Mouse (Mus musculus): ENCODE measurements around the gene Pik3r5.
A peak's percentile ranks its signal among the peaks of the same experiment; 100 is the strongest.

The Pik3r5 gene

DNA sequence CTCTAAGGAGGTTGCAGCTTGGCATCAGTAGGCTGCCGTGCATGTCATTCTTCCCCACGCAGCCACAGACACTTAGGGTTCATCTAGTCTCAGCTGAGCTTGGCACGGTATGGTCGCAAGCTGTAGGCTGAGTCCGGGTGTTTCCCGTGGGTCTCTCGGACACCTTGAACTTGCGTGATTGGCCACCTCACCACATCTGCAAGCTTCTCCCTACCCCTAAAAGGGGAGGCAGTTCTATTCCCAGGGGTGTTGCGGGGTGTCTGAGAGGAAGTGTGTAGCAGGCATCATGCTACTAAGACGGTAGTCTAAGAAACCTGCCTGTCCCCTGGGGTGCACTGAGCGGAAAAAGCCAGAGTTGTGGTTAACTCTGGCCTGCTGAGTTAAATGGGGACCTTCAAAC lies 66.6 kb downstream of the Pik3r5 start:
- no peaks in the 10 kb centered on the region for H3K27me3 ChIP-seq (ENCODE audit: control insufficient read depth, insufficient read depth, low read length, poor library complexity, severe bottlenecking)
- H3K36me3 ChIP-seq (ENCODE audit: control insufficient read depth, insufficient read depth, low read length, poor library complexity, severe bottlenecking): peaks cover 2% of the 10 kb centered on the region
- peak; percentile 94 for DNase-seq (ENCODE audit: low read depth, low spot score)

DNA sequence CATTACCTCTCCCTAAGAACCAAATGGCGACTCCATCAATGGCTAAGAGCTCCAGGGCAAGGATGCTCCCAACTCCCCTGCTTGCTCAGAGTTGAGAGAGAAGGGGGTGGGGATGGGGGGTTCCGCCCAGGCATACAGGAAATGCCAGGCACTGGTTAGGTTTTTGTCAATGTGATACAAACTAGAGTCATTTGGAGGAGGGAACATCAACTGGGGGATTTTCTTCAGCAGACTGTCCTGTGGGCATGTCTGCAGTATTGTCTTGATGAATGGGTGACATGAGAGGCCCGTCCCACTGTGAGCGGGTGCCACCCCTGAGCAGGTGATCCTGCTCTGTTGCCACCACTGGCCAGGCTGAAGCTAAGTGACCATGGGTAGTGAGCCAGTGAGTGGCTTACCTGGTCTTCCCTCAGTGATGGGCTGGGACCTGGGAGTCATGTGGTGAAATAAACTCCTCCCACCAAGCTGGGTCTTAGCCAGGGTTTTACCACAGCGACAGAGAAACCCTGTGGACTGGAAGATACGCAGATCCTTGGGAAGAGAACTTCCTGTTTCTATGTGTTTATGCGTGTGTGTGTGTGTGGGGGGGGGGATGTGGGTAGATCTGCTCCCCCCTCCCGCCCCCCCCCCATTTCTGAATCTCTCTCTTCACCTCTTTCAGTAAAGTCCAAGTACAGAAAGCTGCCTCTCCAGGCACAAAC lies 67.2 kb downstream of the Pik3r5 start:
- DNase-seq (ENCODE audit: low read depth, low spot score): peak; percentile 66
- no peaks in the 10 kb centered on the region for H3K27me3 ChIP-seq (ENCODE audit: control insufficient read depth, insufficient read depth, low read length, poor library complexity, severe bottlenecking)
- H3K36me3 ChIP-seq (ENCODE audit: control insufficient read depth, insufficient read depth, low read length, poor library complexity, severe bottlenecking): peaks cover 2% of the 10 kb centered on the region

DNA sequence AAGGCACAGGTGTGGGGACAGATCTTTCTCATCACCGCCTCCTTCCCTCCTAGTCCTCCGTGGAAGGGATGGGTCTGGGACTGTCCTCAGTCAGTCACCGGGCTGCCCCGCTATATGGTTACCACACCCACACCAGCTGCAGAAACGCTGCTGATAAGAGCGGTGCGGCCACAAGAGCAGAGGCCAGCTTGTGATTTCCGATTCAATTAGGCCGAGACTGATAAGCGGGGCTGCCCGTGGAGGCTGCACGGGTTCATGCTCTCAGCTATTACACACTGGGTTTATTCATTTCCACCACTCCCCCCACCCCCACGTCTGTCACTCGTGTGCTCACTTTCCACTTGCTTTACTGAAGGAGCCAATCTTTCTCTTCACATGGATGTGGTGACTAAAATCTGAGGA lies 69.0 kb downstream of the Pik3r5 start:
- H3K27me3 ChIP-seq (ENCODE audit: control insufficient read depth, insufficient read depth, low read length, poor library complexity, severe bottlenecking): no peaks in the 10 kb centered on the region
- DNase-seq (ENCODE audit: low read depth, low spot score): no peak
- H3K36me3 ChIP-seq (ENCODE audit: control insufficient read depth, insufficient read depth, low read length, poor library complexity, severe bottlenecking): no peaks in the 10 kb centered on the region; the same call in 1 of the 2 replicates

DNA sequence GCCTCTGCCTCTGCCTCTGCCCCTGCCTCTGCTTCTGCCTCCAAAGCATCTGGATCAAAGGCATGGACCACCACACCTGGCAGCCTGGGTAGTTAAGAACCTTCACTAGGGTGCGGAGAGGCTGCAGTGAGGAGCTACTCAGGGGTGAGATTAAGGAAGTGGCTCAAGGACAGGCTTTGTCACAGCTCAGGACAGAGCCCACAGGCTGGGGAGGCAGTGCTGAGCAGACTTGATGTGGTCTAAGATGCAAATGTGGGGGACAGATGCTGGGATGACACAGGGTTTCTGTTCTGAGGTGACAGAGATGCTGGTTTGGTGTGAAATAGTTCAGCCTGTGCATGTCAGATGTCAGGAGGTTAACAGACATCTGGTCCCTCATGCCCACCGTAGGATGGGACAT lies 70.5 kb downstream of the Pik3r5 start:
- no peaks in the 10 kb centered on the region; the same call in 1 of the 2 replicates for H3K36me3 ChIP-seq (ENCODE audit: control insufficient read depth, insufficient read depth, low read length, poor library complexity, severe bottlenecking)
- no peaks in the 10 kb centered on the region for H3K27me3 ChIP-seq (ENCODE audit: control insufficient read depth, insufficient read depth, low read length, poor library complexity, severe bottlenecking)
- DNase-seq (ENCODE audit: low read depth, low spot score): peak; percentile 58

DNA sequence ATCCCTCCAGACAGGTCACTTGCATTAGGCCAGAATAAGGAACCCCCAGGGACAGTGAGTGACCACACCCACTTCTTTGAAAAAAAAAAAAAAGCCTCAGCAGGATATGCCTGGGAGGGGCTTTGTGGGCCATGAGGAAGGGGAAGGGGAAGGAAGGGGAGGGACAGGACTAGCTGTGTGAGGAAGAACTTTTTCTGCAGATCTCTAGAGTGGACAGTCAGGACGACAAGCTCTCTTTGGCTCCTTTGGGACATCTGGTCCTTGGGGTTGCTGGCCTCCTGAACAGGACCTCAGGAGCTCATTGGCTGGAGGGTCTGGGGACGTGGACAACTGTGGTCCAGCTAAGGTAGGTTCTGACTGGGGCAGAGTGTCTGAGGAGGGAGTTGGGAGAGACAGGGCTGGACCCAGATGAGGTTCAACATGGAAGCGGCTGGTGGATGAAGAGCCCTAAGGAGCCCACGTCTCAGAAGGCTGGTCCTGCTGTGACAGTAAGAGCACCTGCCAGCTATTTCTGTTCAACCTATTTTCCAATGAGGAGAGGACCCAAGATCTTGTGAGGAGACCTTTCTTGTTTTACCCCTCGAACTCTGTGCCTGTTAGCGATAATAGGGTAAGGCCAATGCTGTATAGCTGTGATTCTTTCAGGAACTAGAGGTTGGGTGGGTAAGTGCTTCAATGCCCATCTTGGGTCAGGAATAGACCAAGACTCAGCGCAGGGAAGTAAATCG lies 71.1 kb downstream of the Pik3r5 start, which contains the start of gene Pik3r6:
Pik3r6 (plus strand) TSS at position 118 of the 728 bp plus-strand sequence.
- no peaks in the 10 kb centered on the region for H3K36me3 ChIP-seq (ENCODE audit: control insufficient read depth, insufficient read depth, low read length, poor library complexity, severe bottlenecking)
- H3K27me3 ChIP-seq (ENCODE audit: control insufficient read depth, insufficient read depth, low read length, poor library complexity, severe bottlenecking): no peaks in the 10 kb centered on the region
- peak; percentile 34 for DNase-seq (ENCODE audit: low read depth, low spot score)

DNA sequence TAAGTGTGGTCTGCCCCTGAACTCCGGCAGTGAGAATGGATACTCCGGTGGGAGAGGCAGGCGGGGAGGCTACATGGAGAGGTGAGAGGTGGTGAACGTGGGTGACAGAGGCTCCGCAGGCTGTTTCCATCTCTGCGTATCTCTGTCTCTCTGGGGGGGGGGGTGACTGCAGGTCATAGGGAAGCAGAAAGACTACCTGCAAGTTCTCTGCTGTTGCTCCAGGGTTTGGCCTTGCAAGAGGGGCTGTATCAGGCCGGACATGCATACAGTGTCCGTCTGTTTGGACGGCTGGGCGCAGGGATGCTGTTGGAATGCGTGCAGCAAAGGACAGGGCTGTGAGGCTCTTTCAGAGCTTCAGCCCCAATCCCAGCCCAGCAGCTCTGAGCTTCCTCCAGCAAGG lies 73.0 kb downstream of the Pik3r5 start:
- Histone ChIP-seq H3K27me3 (ENCODE audit: control insufficient read depth, insufficient read depth, low read length, poor library complexity, severe bottlenecking) (no peaks in the 10 kb centered on the region), H3K36me3 (ENCODE audit: control insufficient read depth, insufficient read depth, low read length, poor library complexity, severe bottlenecking) (no peaks in the 10 kb centered on the region)
- DNase-seq (ENCODE audit: low read depth, low spot score): no peak

DNA sequence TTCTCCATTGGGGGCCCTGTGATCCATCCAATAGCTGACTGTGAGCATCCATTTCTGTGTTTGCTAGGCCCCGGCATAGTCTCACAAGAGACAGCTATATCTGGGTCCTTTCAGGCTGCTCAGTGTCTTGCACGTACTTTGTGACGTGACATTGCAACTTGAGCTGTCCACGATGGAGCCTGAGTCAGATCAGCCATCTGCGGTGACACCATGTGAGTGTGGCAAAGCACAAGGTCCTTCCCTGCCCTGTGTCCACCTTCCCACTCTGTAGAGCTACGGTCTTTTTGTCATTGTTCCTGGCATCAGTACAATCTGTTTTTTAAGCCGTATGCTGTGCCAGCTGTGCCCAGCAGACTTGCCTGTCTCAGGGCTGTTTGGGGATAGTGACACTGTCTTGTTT lies 75.3 kb downstream of the Pik3r5 start:
- DNase-seq (ENCODE audit: low read depth, low spot score): no peak
- Histone ChIP-seq H3K36me3 (ENCODE audit: control insufficient read depth, insufficient read depth, low read length, poor library complexity, severe bottlenecking) (no peaks in the 10 kb centered on the region), H3K27me3 (ENCODE audit: control insufficient read depth, insufficient read depth, low read length, poor library complexity, severe bottlenecking) (no peaks in the 10 kb centered on the region)

DNA sequence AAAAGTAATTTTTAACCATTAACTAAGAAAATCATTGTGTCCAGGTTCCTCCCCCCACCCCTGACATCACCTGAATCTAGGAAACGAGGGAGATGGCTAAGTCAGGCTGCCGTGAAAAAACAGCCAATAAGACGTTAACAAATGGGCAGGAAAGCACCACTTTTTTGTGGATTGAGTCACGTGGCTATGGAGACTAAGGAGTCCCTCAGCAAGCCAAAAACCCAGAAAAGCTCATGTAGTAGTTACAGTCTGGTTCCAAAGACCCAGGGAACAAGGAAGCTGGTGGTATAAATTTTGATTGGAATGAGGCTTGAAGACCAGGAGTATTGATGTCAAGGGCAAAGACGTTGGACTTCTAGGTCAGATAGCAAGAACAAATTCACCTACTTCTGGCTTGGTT lies 76.7 kb downstream of the Pik3r5 start:
- no peak for DNase-seq (ENCODE audit: low read depth, low spot score)
- Histone ChIP-seq H3K36me3 (ENCODE audit: control insufficient read depth, insufficient read depth, low read length, poor library complexity, severe bottlenecking) (no peaks in the 10 kb centered on the region), H3K27me3 (ENCODE audit: control insufficient read depth, insufficient read depth, low read length, poor library complexity, severe bottlenecking) (no peaks in the 10 kb centered on the region)

DNA sequence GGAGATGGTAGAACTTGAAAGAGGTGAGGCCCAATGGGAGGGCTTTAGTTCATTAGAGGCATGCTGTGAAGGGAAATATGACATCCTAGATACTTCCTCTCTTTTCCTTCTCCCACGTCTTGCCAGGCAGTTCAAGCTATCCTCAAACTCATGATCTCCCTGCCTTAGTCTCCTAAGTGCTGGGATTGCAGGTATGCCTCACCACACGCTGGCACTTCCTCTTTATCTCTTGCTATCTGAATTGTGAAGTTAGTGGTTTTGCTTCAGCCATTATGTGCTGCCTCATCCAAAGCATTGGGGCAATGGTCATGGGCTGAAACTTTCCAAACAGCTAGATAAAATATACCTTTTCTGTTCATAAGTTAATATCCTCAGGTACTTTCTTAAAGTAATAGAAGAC lies 77.3 kb downstream of the Pik3r5 start:
- DNase-seq (ENCODE audit: low read depth, low spot score): no peak
- Histone ChIP-seq H3K36me3 (ENCODE audit: control insufficient read depth, insufficient read depth, low read length, poor library complexity, severe bottlenecking) (no peaks in the 10 kb centered on the region), H3K27me3 (ENCODE audit: control insufficient read depth, insufficient read depth, low read length, poor library complexity, severe bottlenecking) (no peaks in the 10 kb centered on the region)

DNA sequence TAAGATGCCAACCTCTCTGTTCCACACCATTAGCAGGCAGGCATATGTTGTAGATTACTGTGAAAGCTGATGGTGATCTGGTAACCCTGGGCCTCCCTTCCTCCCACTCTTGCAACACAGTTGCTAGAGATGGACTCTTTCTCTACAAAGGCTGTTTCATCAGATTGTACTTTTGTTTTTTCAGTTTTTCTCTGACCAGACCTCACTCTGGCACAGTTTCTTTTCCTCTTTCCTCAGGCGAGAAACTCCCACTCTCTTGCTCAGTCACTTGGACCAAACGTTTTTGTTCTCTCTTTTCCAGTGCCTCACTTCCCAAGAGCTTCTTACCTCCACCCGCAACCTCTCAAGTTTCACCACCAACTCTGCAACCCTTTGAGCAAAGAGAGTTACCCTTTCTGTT lies 82.0 kb downstream of the Pik3r5 start:
- no peak for DNase-seq (ENCODE audit: low read depth, low spot score)
- no peaks in the 10 kb centered on the region for H3K36me3 ChIP-seq (ENCODE audit: control insufficient read depth, insufficient read depth, low read length, poor library complexity, severe bottlenecking)
- H3K27me3 ChIP-seq (ENCODE audit: control insufficient read depth, insufficient read depth, low read length, poor library complexity, severe bottlenecking): no peaks in the 10 kb centered on the region

DNA sequence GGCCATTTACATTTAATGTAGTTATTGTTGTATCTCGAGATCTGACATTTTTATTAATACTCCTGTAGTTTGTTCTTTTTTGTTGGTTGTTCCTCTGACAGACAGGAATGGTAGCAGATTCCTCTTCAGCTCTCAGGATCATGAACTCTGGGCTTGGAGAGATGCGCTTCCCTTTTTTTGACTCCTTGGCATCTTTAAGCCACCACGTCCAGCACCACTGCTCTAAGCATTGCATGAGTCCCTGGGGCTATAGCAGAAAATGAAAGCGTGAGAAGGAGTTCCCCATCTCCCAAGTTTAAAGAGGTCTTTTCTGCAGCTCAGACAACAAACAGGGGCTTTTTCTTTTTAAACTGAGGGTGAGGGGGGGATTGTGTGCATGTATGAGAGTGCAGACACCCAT lies 87.4 kb downstream of the Pik3r5 start:
- no peaks in the 10 kb centered on the region for H3K36me3 ChIP-seq (ENCODE audit: control insufficient read depth, insufficient read depth, low read length, poor library complexity, severe bottlenecking)
- H3K27me3 ChIP-seq (ENCODE audit: control insufficient read depth, insufficient read depth, low read length, poor library complexity, severe bottlenecking): no peaks in the 10 kb centered on the region
- no peak for DNase-seq (ENCODE audit: low read depth, low spot score)

DNA sequence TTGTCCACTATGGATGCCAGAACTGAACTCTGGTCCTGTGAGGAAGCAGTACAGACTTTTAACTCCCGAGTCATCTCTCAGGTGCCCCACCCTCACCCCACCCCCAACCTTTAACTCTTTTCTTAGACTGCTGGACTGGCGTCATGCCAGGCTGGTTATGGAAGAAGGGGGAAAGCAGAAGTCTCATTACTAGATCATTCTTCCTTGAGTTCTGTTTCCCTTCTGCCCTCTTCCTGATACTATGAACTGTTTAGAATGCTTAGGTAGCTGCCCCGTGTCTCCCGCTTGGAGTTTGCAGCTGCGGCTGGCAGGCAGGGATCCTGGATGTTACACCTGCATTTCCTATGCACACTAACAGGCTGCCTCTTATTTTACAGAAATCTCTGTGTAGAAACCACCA lies 87.9 kb downstream of the Pik3r5 start:
- Histone ChIP-seq H3K27me3 (ENCODE audit: control insufficient read depth, insufficient read depth, low read length, poor library complexity, severe bottlenecking) (no peaks in the 10 kb centered on the region), H3K36me3 (ENCODE audit: control insufficient read depth, insufficient read depth, low read length, poor library complexity, severe bottlenecking) (no peaks in the 10 kb centered on the region)
- peak; percentile 49 for DNase-seq (ENCODE audit: low read depth, low spot score)

DNA sequence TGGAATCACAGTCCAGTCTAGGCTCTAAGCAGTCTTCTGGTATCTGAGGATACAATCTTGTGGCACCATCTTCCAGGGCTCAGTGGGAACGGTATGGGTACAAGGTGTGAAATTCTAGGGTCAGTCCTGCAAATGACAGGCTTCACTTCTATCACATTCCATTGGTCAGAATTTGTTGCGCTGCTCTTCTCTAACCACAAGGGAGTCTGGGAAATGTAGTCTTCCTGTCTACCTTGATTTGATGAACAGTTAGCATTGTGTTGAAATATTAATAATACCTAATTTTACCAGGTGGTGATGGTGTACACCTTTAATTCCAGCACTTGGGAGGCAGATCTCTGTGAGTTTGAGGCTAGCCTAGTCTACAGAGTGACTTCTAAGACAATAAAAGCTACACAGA lies 88.5 kb downstream of the Pik3r5 start:
- H3K36me3 ChIP-seq (ENCODE audit: control insufficient read depth, insufficient read depth, low read length, poor library complexity, severe bottlenecking): no peaks in the 10 kb centered on the region
- no peak for DNase-seq (ENCODE audit: low read depth, low spot score)
- H3K27me3 ChIP-seq (ENCODE audit: control insufficient read depth, insufficient read depth, low read length, poor library complexity, severe bottlenecking): no peaks in the 10 kb centered on the region

DNA sequence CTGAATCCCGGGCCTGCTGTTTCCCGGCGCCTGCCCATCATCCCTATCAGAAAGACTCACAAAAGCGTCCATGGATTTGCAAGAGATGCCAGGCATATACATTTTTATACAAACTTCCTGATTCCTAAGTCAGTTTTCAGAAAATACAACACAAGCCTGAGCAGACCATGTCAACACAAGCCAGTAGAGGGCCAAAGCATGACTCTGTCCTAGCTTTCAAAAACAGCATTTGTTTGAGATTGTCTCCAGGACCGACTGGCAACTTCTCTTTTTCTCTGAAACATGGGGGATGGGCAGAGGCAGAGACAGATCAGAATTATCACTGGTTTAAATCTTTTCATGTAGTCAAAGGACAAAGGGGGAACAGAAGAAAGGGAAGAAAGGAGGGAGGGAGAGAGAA lies 89.4 kb downstream of the Pik3r5 start:
- no peaks in the 10 kb centered on the region for H3K36me3 ChIP-seq (ENCODE audit: control insufficient read depth, insufficient read depth, low read length, poor library complexity, severe bottlenecking)
- peak; percentile 36 for DNase-seq (ENCODE audit: low read depth, low spot score)
- no peaks in the 10 kb centered on the region for H3K27me3 ChIP-seq (ENCODE audit: control insufficient read depth, insufficient read depth, low read length, poor library complexity, severe bottlenecking)

DNA sequence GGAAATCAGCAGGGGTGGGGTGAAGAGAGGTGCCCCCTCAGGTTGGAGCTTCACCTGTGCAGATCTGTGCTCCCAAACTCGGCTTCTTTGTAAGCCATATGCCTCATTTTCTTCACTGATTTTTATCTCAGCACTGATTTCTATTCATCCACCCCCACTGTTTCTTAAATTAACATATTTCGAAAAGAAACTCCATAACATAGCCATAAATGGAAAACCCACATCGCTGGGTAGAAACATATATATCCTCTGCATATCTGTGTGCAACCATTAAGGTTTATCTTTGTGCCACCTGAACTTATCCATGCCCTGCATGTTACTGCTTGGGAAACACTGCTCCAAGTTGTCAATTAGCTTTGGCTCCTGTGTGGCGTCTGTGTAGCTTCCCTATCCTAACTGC lies 94.5 kb downstream of the Pik3r5 start:
- DNase-seq (ENCODE audit: low read depth, low spot score): no peak
- Histone ChIP-seq H3K27me3 (ENCODE audit: control insufficient read depth, insufficient read depth, low read length, poor library complexity, severe bottlenecking) (no peaks in the 10 kb centered on the region), H3K36me3 (ENCODE audit: control insufficient read depth, insufficient read depth, low read length, poor library complexity, severe bottlenecking) (no peaks in the 10 kb centered on the region)
